Mouse (Mus musculus) MEL (cell line): ENCODE measurements around the gene Dlg2. TPM values are rescaled to one million over a fixed set of nuclear protein-coding genes. Genes with fewer than 3 reads are reported as not detected.

ENCODE experiments used
- DNase-seq: peaks from one replicate; pipeline ENCODE4 v3.0.0; 2011; ENCODE audit warnings: low read depth, low spot score
- H3K27ac ChIP-seq: 2 replicates; pipeline ENCODE4 v1.5.1; 2012; ENCODE audit warnings: low read depth, mild to moderate bottlenecking, control low read depth, low read length, moderate library complexity; ENCODE audit not compliant: control insufficient read depth
- H3K27me3 ChIP-seq, 2 experiments: fragments of 150-350 bp in 1 of 2; sonication (generic) in 1 of 2; 2 replicates each; pipeline ENCODE4 v1.6.1; 2012; ENCODE audit warnings: low read length in 2 of 2, mild to moderate bottlenecking in 2 of 2, improper control_type of control experiment in 1 of 2, moderate library complexity in 1 of 2; ENCODE audit not compliant: insufficient read depth in 2 of 2, control insufficient read depth in 1 of 2
- H3K36me3 ChIP-seq, 2 experiments: 2 replicates each; pipeline ENCODE4 v1.6.1; 2012 to 2014; ENCODE audit warnings: low read length in 2 of 2, improper control_type of control experiment in 1 of 2, inconsistent platforms in 1 of 2, mild to moderate bottlenecking in 1 of 2; ENCODE audit not compliant: insufficient read depth in 2 of 2, control insufficient read depth in 1 of 2
- H3K4me1 ChIP-seq, 2 experiments: fragments of 150-350 bp in 1 of 2; sonication (generic) in 1 of 2; 2 replicates each; pipeline ENCODE4 v1.6.1; 2012; ENCODE audit warnings: low read length in 2 of 2, improper control_type of control experiment in 1 of 2, mild to moderate bottlenecking in 1 of 2; ENCODE audit not compliant: insufficient read depth in 2 of 2, control insufficient read depth in 1 of 2
- H3K4me3 ChIP-seq, 2 experiments: fragments of 150-350 bp in 1 of 2; sonication (generic) in 1 of 2; 2 replicates each; pipeline ENCODE4 v1.5.1; 2012; ENCODE audit warnings: low read depth in 2 of 2, low read length in 2 of 2, mild to moderate bottlenecking in 2 of 2, moderate library complexity in 2 of 2, control low read depth in 1 of 2, improper control_type of control experiment in 1 of 2; ENCODE audit not compliant: control insufficient read depth in 1 of 2, insufficient read depth in 1 of 2
- H3K79me2 ChIP-seq: 2 replicates; pipeline ENCODE4 v1.6.1; 2012; ENCODE audit warnings: mild to moderate bottlenecking, low read length, moderate library complexity; ENCODE audit not compliant: control insufficient read depth, poor library complexity, insufficient read depth
- H3K9ac ChIP-seq: 2 replicates; pipeline ENCODE4 v1.6.1; 2012; ENCODE audit warnings: low read depth, mild to moderate bottlenecking, control low read depth, low read length, moderate library complexity; ENCODE audit not compliant: control insufficient read depth, poor library complexity, severe bottlenecking
- H3K9me3 ChIP-seq: fragments of 150-350 bp; sonication (generic); replicated peaks from 2 replicates; pipeline ENCODE4 v1.6.1; 2012; ENCODE audit warnings: mild to moderate bottlenecking, low read length, improper control_type of control experiment, moderate library complexity; ENCODE audit not compliant: insufficient read depth
- BHLHE40 ChIP-seq: IDR thresholded peaks from 2 replicates; pipeline ENCODE4 v1.6.1; 2012; ENCODE audit warnings: low read depth, mild to moderate bottlenecking, inconsistent platforms, low read length, improper control_type of control experiment, borderline replicate concordance
- CHD1 ChIP-seq: IDR thresholded peaks from 2 replicates; pipeline ENCODE4 v1.6.1; 2012; ENCODE audit warnings: low read depth, mild to moderate bottlenecking, inconsistent platforms, low read length, improper control_type of control experiment
- ELF1 ChIP-seq: IDR thresholded peaks from 2 replicates; pipeline ENCODE4 v1.6.1; 2014; ENCODE audit warnings: low read depth, mild to moderate bottlenecking, inconsistent platforms, low read length, improper control_type of control experiment, moderate library complexity
- GABPA ChIP-seq: IDR thresholded peaks from 2 replicates; pipeline ENCODE4 v1.6.1; 2012; ENCODE audit warnings: low read depth, mild to moderate bottlenecking, inconsistent platforms, low read length, improper control_type of control experiment, moderate library complexity
- HCFC1 ChIP-seq: IDR thresholded peaks from 2 replicates; pipeline ENCODE4 v1.6.1; 2012; ENCODE audit warnings: low read depth, mild to moderate bottlenecking, inconsistent platforms, low read length, improper control_type of control experiment, moderate library complexity
- JUND ChIP-seq: IDR thresholded peaks from 2 replicates; pipeline ENCODE4 v1.6.1; 2011; ENCODE audit warnings: low read depth, mild to moderate bottlenecking, improper control_type of control experiment, low read length
- KAT2A ChIP-seq: conservative IDR thresholded peaks from 2 replicates; pipeline ENCODE4 v1.6.1; 2012; ENCODE audit warnings: low read depth, low read length, improper control_type of control experiment, inconsistent platforms
- MAX ChIP-seq: IDR thresholded peaks from 2 replicates; pipeline ENCODE4 v1.6.1; 2011; ENCODE audit warnings: low read length, improper control_type of control experiment
- MEF2A ChIP-seq: IDR thresholded peaks from 2 replicates; pipeline ENCODE4 v1.6.1; 2014; ENCODE audit warnings: low read depth, mild to moderate bottlenecking, inconsistent platforms, low read length, improper control_type of control experiment; ENCODE audit not compliant: poor library complexity, insufficient replicate concordance, severe bottlenecking; ENCODE audit errors: extremely low read depth
- MYC ChIP-seq: IDR thresholded peaks from 2 replicates; pipeline ENCODE4 v1.6.1; 2011; ENCODE audit warnings: low read depth, mild to moderate bottlenecking, low read length, improper control_type of control experiment, moderate library complexity
- NRF1 ChIP-seq: IDR thresholded peaks from 2 replicates; pipeline ENCODE4 v1.6.1; 2014; ENCODE audit warnings: low read depth, mild to moderate bottlenecking, inconsistent platforms, low read length, improper control_type of control experiment, moderate library complexity; ENCODE audit not compliant: poor library complexity, insufficient read depth, severe bottlenecking
- POLR2A ChIP-seq, 2 experiments: IDR thresholded peaks; 2 replicates each; pipeline ENCODE4 v1.6.1; 2011 to 2012; ENCODE audit warnings: low read length in 2 of 2, mild to moderate bottlenecking in 2 of 2, control low read depth in 1 of 2, improper control_type of control experiment in 1 of 2, low read depth in 1 of 2, moderate library complexity in 1 of 2; ENCODE audit not compliant: control insufficient read depth in 1 of 2, insufficient read depth in 1 of 2, poor library complexity in 1 of 2
- POLR2AphosphoS2 ChIP-seq: IDR thresholded peaks from 2 replicates; pipeline ENCODE4 v1.6.1; 2011; ENCODE audit warnings: low read length, improper control_type of control experiment
- SMC3 ChIP-seq: IDR thresholded peaks from 2 replicates; pipeline ENCODE4 v1.6.1; 2011; ENCODE audit warnings: low read depth, low read length, improper control_type of control experiment
- TAL1 ChIP-seq: IDR thresholded peaks from 2 replicates; pipeline ENCODE4 v1.6.1; 2012; ENCODE audit warnings: mild to moderate bottlenecking, inconsistent platforms, low read length, moderate library complexity, mixed read lengths
- TBP ChIP-seq: IDR thresholded peaks from 2 replicates; pipeline ENCODE4 v1.8.0; 2011; ENCODE audit warnings: low read depth, low read length, improper control_type of control experiment
- UBTF ChIP-seq: IDR thresholded peaks from 2 replicates; pipeline ENCODE4 v1.6.1; 2012; ENCODE audit warnings: low read depth, mild to moderate bottlenecking, inconsistent platforms, low read length, improper control_type of control experiment, moderate library complexity, borderline replicate concordance; ENCODE audit not compliant: insufficient read depth
- ZC3H11A ChIP-seq: IDR thresholded peaks from 2 replicates; pipeline ENCODE4 v1.6.1; 2012; ENCODE audit warnings: low read depth, mild to moderate bottlenecking, inconsistent platforms, low read length, improper control_type of control experiment
- ZNF384 ChIP-seq: IDR thresholded peaks from 2 replicates; pipeline ENCODE4 v1.6.1; 2012; ENCODE audit warnings: low read depth, mild to moderate bottlenecking, inconsistent platforms, low read length, improper control_type of control experiment
- polyA plus RNA-seq, 2 experiments: library from polyadenylated mRNA; stranded (reverse) in 1 of 2; unstranded in 1 of 2; fragments of >175 nt in 1 of 2; fragments of >200 nt in 1 of 2; gene quantifications; 2 replicates each; pipeline versions ENCODE4 v1.2.1 to v1.2.4; 2012; ENCODE audit warnings: low replicate concordance in 2 of 2, low read depth in 1 of 2; ENCODE audit not compliant: insufficient read length in 2 of 2, insufficient read depth in 1 of 2, missing spikeins in 1 of 2
- total RNA-seq: library from RNA; depleted of rRNA; stranded (reverse); fragments of 300-350 nt; gene quantifications from 2 replicates; pipeline ENCODE4 v1.2.3, GENCODE M21; 2012

Dlg2 gene
- total and polyA plus RNA-seq, 3 experiments, result 0.04 TPM; not detected in 2

GRCm38 (mm10) chr7:92319469-92319868 is 1843.0 kb downstream of the Dlg2 start:
- no peaks in the 10 kb centered on the region for H3K9me3 ChIP-seq
- no peaks in the 10 kb centered on the region for H3K27me3 ChIP-seq
- no peaks in the 10 kb centered on the region for H3K36me3 ChIP-seq
- TF ChIP-seq JUND (no peak), ZNF384 (no peak), GABPA (no peak), BHLHE40 (no peak), MEF2A (no peak), TBP (no peak), HCFC1 (no peak), MAX (no peak), UBTF (no peak), ELF1 (no peak), POLR2A (IDR thresholded peaks at IDR 0.05; ENCODE audit: control insufficient read depth in 1 of 2, insufficient read depth in 1 of 2, low read depth in 1 of 2, low read length in 2 of 2, poor library complexity in 1 of 2) (no peak), KAT2A (no peak), ZC3H11A (no peak), POLR2AphosphoS2 (no peak)
- no peak overlapping the region for H3K4me3 ChIP-seq
- H3K79me2 ChIP-seq, result no peaks in the 10 kb centered on the region
- no peak overlapping the region for H3K9ac ChIP-seq
- H3K27ac ChIP-seq, result no peak overlapping the region
- DNase-seq, result no peak
- H3K4me1 ChIP-seq, result no peaks in the 10 kb centered on the region

- no peak overlapping the region for H3K27ac ChIP-seq
- no peak overlapping the region for H3K9ac ChIP-seq
- no peaks in the 10 kb centered on the region for H3K9me3 ChIP-seq
- no peak overlapping the region for H3K4me3 ChIP-seq
- DNase-seq, result no peak
- no peaks in the 10 kb centered on the region for H3K4me1 ChIP-seq
- H3K36me3 ChIP-seq, result no peaks in the 10 kb centered on the region
- no peaks in the 10 kb centered on the region for H3K27me3 ChIP-seq
- no peaks in the 10 kb centered on the region for H3K79me2 ChIP-seq
- TF ChIP-seq TBP, result no peak
- TF ChIP-seq MYC, result no peak
- TF ChIP-seq NRF1, result no peak
- TF ChIP-seq KAT2A, result no peak
- no peak for TF ChIP-seq CHD1
- no peak for TF ChIP-seq TAL1
- no peak for TF ChIP-seq SMC3
Observed at GRCm38 (mm10) chr7:92320181-92320580, 1843.7 kb downstream of the Dlg2 start.
